Mouse (Mus musculus) lung, adult 2 months (tissue): ENCODE data around the gene Mtrex.

ENCODE experiments used
- CTCF ChIP-seq: fragments of 200-500 bp; IDR thresholded peaks from 2 replicates; pipeline ENCODE4 v1.5.1; 2011; ENCODE audit warnings: mild to moderate bottlenecking, low read length, control low read depth; ENCODE audit not compliant: insufficient read depth
- POLR2A ChIP-seq: fragments of 200-500 bp; IDR thresholded peaks from 2 replicates; pipeline ENCODE4 v1.6.1; 2011; ENCODE audit warnings: low read depth, mild to moderate bottlenecking, control low read depth, low read length, borderline replicate concordance; ENCODE audit errors: extremely low read depth

DNA sequence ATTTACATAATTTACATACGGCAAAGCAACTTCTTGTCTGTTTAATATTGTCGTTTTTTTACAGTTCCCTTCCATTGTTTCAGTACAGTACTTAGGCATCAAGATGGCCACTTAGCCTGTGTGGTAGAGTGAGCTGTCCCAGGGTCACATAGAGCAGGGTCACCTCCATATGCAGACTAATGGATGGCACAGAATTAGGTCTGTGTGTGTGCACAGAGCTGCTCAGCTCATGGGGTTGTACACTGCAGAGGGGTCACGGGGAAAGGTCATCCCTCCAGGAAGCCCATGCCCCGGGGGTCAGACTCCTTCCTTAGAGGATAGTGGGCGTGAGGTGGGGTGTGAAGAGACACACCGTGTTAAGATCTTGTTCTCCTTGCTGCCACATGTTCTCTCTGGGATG, 101.7 kb downstream of the Mtrex start:
- TF ChIP-seq CTCF: no peak
- no peak for TF ChIP-seq POLR2A
